Mouse (Mus musculus) liver, embryonic 11.5 days (tissue): Measurements from ENCODE around the gene Mpv17l2. TPM values are rescaled to one million over a fixed set of nuclear protein-coding genes. Genes with fewer than 3 reads are reported as not detected.

ENCODE experiments used
- ATAC-seq: fragments of 200-750 bp; cut with Nextera tagmentation; replicated peaks from 2 replicates; pipeline ENCODE4 v1.8.0; 2017; ENCODE audit warnings: moderate number of reproducible peaks, mild to moderate bottlenecking, moderate TSS enrichment, moderate library complexity; ENCODE audit not compliant: low FRiP score
- DNase-seq: peaks from one replicate; pipeline ENCODE4 v3.0.0-alpha.2; 2017; ENCODE audit warnings: low spot score
- H3K27ac ChIP-seq: fragments of 300-500 bp; sonication (generic); 2 replicates; pipeline ENCODE4 v1.5.1; 2014; ENCODE audit warnings: mild to moderate bottlenecking, low read depth, low read length, control low read depth
- H3K27me3 ChIP-seq: fragments of 300-500 bp; sonication (generic); replicated peaks from 2 replicates; pipeline ENCODE4 v1.6.1; 2014; ENCODE audit warnings: low read length, mixed read lengths; ENCODE audit not compliant: control insufficient read depth, insufficient read depth
- H3K36me3 ChIP-seq: fragments of 300-500 bp; sonication (generic); 2 replicates; pipeline ENCODE4 v1.6.1; 2014; ENCODE audit warnings: mild to moderate bottlenecking, low read length, moderate library complexity, mixed read lengths; ENCODE audit not compliant: control insufficient read depth, insufficient read depth
- H3K4me1 ChIP-seq: fragments of 300-500 bp; sonication (generic); replicated peaks from 2 replicates; pipeline ENCODE4 v1.6.1; 2014; ENCODE audit warnings: low read length, mixed read lengths; ENCODE audit not compliant: control insufficient read depth, insufficient read depth
- H3K4me2 ChIP-seq: fragments of 300-500 bp; sonication (generic); 2 replicates; pipeline ENCODE4 v1.6.1; 2014; ENCODE audit warnings: mild to moderate bottlenecking, control low read depth, moderate library complexity
- H3K4me3 ChIP-seq: fragments of 300-500 bp; sonication (generic); 2 replicates; pipeline ENCODE4 v1.5.1; 2014; ENCODE audit warnings: low read depth, low read length, control low read depth
- H3K9ac ChIP-seq: fragments of 300-500 bp; sonication (generic); 2 replicates; pipeline ENCODE4 v1.6.1; 2014; ENCODE audit warnings: low read depth, low read length, control low read depth
- H3K9me3 ChIP-seq: fragments of 300-500 bp; sonication (generic); 2 replicates; pipeline ENCODE4 v1.6.1; 2016; ENCODE audit warnings: low read length, inconsistent platforms, mixed read lengths; ENCODE audit not compliant: control insufficient read depth
- WGBS: fragments of 180-500 bp; shearing (Covaris S2); extraction: QIAGEN DNeasy Blood & Tissue Kit; methylation state at CpG from one replicate; pipeline ENCODE4 v1.1.7; 2014; 5-methylcytosine and 5-hydroxymethylcytosine counted together
- polyA plus RNA-seq: library from polyadenylated mRNA; unstranded; fragments of >200 nt; fragmentation: Nextera tagmentation; extraction: Ambion mirVana; gene quantifications from 2 replicates; pipeline ENCODE4 v1.2.1, GENCODE M21; 2014

Gene Mpv17l2
- polyA plus RNA-seq, 1 experiment from 2014 or later, result 67.7 TPM

- H3K4me2 ChIP-seq, result peak within 1 kb of the TSS; percentile 19; the same call in 1 of the 2 replicates
- H3K4me1 ChIP-seq, result no peaks in the 10 kb centered on the region; the same call in 1 of the 2 replicates
- no peak within 1 kb of the TSS for H3K9ac ChIP-seq
- ATAC-seq, result peak; percentile 32; the same call in 1 of the 2 replicates
- peak; percentile 61 for DNase-seq
- H3K27ac ChIP-seq, result no peak within 1 kb of the TSS
- no peak within 1 kb of the TSS; the same call in 1 of the 2 replicates for H3K4me3 ChIP-seq
- 1% methylated on average over 19 of the region's 19 CpGs for WGBS
- peaks cover 2% of the 10 kb centered on the region; the same call in 1 of the 2 replicates for H3K27me3 ChIP-seq
- H3K36me3 ChIP-seq, result no peaks in the 10 kb centered on the region
- H3K9me3 ChIP-seq, result no peaks in the 10 kb centered on the region
Observed at GRCm38 (mm10) chr8:70718297-70718696, 42.4 kb downstream of the Mpv17l2 start, which contains the start of gene Gm3336. Gm3336 (plus strand) TSS chr8:70718543.

- Histone ChIP-seq H3K4me1 (no peaks in the 10 kb centered on the region; the same call in 1 of the 2 replicates), H3K36me3 (no peaks in the 10 kb centered on the region), H3K27me3 (peaks cover 2% of the 10 kb centered on the region; the same call in 1 of the 2 replicates), H3K4me3 (no peak overlapping the region), H3K9me3 (no peaks in the 10 kb centered on the region), H3K9ac (no peak overlapping the region), H3K27ac (no peak overlapping the region), H3K4me2 (no peak overlapping the region)
- DNase-seq (no peak), ATAC-seq (no peak)
- 74% methylated on average over 40 of the region's 40 CpGs for WGBS
Observed at GRCm38 (mm10) chr8:70716521-70717400, 44.0 kb downstream of the Mpv17l2 start.

- no peak overlapping the region for H3K4me3 ChIP-seq
- H3K9me3 ChIP-seq, result no peaks in the 10 kb centered on the region
- no peak overlapping the region for H3K9ac ChIP-seq
- 60% methylated on average over 2 of the region's 2 CpGs for WGBS
- no peak overlapping the region for H3K27ac ChIP-seq
- H3K27me3 ChIP-seq, result peaks cover 2% of the 10 kb centered on the region; the same call in 1 of the 2 replicates
- ATAC-seq (no peak), DNase-seq (no peak)
- H3K36me3 ChIP-seq, result no peaks in the 10 kb centered on the region
- no peaks in the 10 kb centered on the region; the same call in 1 of the 2 replicates for H3K4me1 ChIP-seq
- H3K4me2 ChIP-seq, result no peak overlapping the region
Observed at GRCm38 (mm10) chr8:70715086-70715485, 45.7 kb downstream of the Mpv17l2 start.

- Histone ChIP-seq H3K4me2 (no peak overlapping the region), H3K4me1 (no peaks in the 10 kb centered on the region; the same call in 1 of the 2 replicates), H3K9me3 (no peaks in the 10 kb centered on the region), H3K4me3 (no peak overlapping the region), H3K9ac (no peak overlapping the region), H3K27me3 (peaks cover 2% of the 10 kb centered on the region; the same call in 1 of the 2 replicates), H3K36me3 (no peaks in the 10 kb centered on the region), H3K27ac (no peak overlapping the region)
- DNase-seq (no peak), ATAC-seq (no peak)
- WGBS, result 80% methylated on average over 7 of the region's 7 CpGs
Observed at GRCm38 (mm10) chr8:70713991-70714390, 46.8 kb downstream of the Mpv17l2 start.

GRCm38 (mm10) chr8:70711041-70711440, 49.7 kb downstream of the Mpv17l2 start:
- WGBS, result 76% methylated on average over 11 of the region's 11 CpGs
- Histone ChIP-seq H3K4me2 (no peak overlapping the region), H3K9me3 (no peaks in the 10 kb centered on the region), H3K4me1 (no peaks in the 10 kb centered on the region), H3K27me3 (no peaks in the 10 kb centered on the region), H3K36me3 (no peaks in the 10 kb centered on the region), H3K4me3 (no peak overlapping the region), H3K9ac (no peak overlapping the region), H3K27ac (no peak overlapping the region)
- DNase-seq (no peak), ATAC-seq (no peak)

DNA sequence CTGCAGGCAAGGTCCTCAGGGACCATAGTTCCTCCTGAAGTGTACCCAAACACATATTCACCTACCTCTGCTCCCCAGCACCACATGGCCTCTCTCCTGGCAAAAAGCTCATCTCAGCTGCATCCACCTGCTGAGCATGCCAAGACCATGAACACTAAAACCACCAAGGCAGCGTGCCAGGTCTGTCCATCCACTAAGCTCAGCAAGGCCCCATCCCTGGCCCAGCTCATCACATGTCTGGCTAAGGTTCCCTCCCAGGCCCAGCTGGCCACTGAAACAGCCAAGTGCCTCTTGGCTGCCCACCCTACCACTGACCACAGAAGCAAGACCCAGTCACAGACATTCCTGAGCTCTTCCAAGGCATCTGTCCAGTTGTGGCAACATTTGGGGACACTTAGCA, 50.5 kb downstream of the Mpv17l2 start:
- Histone ChIP-seq H3K4me2 (no peak overlapping the region), H3K9ac (no peak overlapping the region), H3K27ac (no peak overlapping the region), H3K27me3 (no peaks in the 10 kb centered on the region), H3K9me3 (no peaks in the 10 kb centered on the region), H3K36me3 (no peaks in the 10 kb centered on the region), H3K4me1 (no peaks in the 10 kb centered on the region), H3K4me3 (no peak overlapping the region)
- no peak for ATAC-seq
- WGBS, result 75% methylated on average over 1 of the region's 1 CpGs
- DNase-seq, result no peak

DNA sequence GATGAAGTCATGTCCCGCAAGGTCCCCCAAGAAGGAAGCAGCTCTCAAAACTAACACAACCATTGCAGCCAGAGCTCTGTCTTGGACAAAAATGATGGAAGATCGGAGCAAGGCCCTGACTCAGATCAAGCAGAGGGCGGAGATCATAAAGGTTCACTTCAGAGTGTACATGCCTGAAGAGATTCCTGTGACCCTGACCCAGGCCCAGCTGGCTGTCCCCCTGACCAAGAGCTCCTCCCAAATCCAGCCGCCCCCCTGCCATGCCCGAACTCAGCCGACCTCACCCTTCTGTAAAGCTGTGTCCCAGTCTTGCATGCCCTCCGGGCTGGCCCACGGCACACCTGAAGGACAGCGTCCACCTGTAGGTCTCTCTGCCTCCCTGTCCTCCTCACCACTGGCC, 51.0 kb downstream of the Mpv17l2 start:
- no peaks in the 10 kb centered on the region for H3K4me1 ChIP-seq
- no peak overlapping the region for H3K27ac ChIP-seq
- H3K36me3 ChIP-seq, result no peaks in the 10 kb centered on the region
- no peaks in the 10 kb centered on the region for H3K9me3 ChIP-seq
- no peak overlapping the region for H3K4me3 ChIP-seq
- H3K4me2 ChIP-seq, result no peak overlapping the region
- no peaks in the 10 kb centered on the region for H3K27me3 ChIP-seq
- ATAC-seq, result no peak
- no peak for DNase-seq
- 88% methylated on average over 9 of the region's 9 CpGs for WGBS
- H3K9ac ChIP-seq, result no peak overlapping the region
